Mouse (Mus musculus) intestine, embryonic 16.5 days (tissue): ENCODE measurements at regions not wholly inside any gene's neighbourhood (a gene's known extent, or its start where the extent isn't known, plus 50 kb on each side); places are given as distances from the start of the nearest gene placed in this dataset.

Experiments
- ATAC-seq: fragments of 200-750 bp; cut with Nextera tagmentation; 2 replicates; pipeline ENCODE4 v1.8.0; 2017; ENCODE audit warnings: moderate TSS enrichment, moderate library complexity
- H3K27ac ChIP-seq: fragments of 300-500 bp; sonication (generic); 2 replicates; pipeline ENCODE4 v1.5.1; 2014; ENCODE audit warnings: mild to moderate bottlenecking, low read length
- H3K27me3 ChIP-seq: fragments of 300-500 bp; sonication (generic); replicated peaks from 2 replicates; pipeline ENCODE4 v1.6.1; 2014; ENCODE audit warnings: low read length, control low read depth, mixed read lengths; ENCODE audit not compliant: control insufficient read depth, insufficient read depth
- H3K36me3 ChIP-seq: fragments of 300-500 bp; sonication (generic); 2 replicates; pipeline ENCODE4 v1.6.1; 2014; ENCODE audit warnings: low read length, control low read depth; ENCODE audit not compliant: control insufficient read depth, insufficient read depth
- H3K4me1 ChIP-seq: fragments of 300-500 bp; sonication (generic); 2 replicates; pipeline ENCODE4 v1.6.1; 2014; ENCODE audit warnings: low read length, control low read depth, mixed read lengths; ENCODE audit not compliant: control insufficient read depth, insufficient read depth
- H3K4me2 ChIP-seq: fragments of 300-500 bp; sonication (generic); 2 replicates; pipeline ENCODE4 v1.6.1; 2014; ENCODE audit warnings: low read depth, low read length, control low read depth
- H3K4me3 ChIP-seq: fragments of 300-500 bp; sonication (generic); 2 replicates; pipeline ENCODE4 v1.5.1; 2014; ENCODE audit warnings: mild to moderate bottlenecking, low read length
- H3K9ac ChIP-seq: fragments of 300-500 bp; sonication (generic); 2 replicates; pipeline ENCODE4 v1.6.1; 2014; ENCODE audit warnings: low read depth, low read length
- H3K9me3 ChIP-seq: fragments of 300-500 bp; sonication (generic); 2 replicates; pipeline ENCODE4 v1.6.1; 2016; ENCODE audit warnings: low read length, control low read depth; ENCODE audit not compliant: control insufficient read depth
- WGBS: fragments of 180-500 bp; shearing (Covaris S2); extraction: QIAGEN DNeasy Blood & Tissue Kit; methylation state at CpG from one replicate; pipeline ENCODE4 v1.1.7; 2014; 5-methylcytosine and 5-hydroxymethylcytosine counted together

DNA sequence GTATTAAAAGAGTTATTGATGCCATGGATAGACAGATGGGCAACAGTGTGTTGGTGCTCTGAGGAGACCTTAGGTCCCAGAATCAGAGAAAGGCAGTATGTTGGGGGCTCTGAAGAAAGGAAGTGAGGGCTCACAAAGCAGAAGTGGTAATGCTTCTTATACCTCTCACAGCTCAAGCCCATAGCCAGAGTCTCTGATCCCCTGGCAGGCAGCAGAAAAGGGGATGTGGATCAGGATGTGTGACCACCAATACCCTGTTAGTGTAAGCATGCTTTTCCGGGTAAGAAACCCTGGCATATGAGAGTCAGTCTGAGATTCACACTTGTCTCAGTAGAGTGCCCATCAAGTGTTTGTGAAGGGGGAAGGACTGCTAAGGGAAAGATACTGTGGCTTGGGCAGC is 54.8 kb upstream of the Usp27x start:
- no peak overlapping the region for H3K4me3 ChIP-seq
- H3K27ac ChIP-seq: no peak overlapping the region
- no peak overlapping the region for H3K9ac ChIP-seq
- no peaks in the 10 kb centered on the region for H3K36me3 ChIP-seq
- no peaks in the 10 kb centered on the region for H3K4me1 ChIP-seq
- ATAC-seq: no peak
- no peaks in the 10 kb centered on the region for H3K9me3 ChIP-seq
- no peaks in the 10 kb centered on the region for H3K27me3 ChIP-seq
- H3K4me2 ChIP-seq: no peak overlapping the region
- WGBS: 90% methylated on average over 1 of the region's 1 CpGs

DNA sequence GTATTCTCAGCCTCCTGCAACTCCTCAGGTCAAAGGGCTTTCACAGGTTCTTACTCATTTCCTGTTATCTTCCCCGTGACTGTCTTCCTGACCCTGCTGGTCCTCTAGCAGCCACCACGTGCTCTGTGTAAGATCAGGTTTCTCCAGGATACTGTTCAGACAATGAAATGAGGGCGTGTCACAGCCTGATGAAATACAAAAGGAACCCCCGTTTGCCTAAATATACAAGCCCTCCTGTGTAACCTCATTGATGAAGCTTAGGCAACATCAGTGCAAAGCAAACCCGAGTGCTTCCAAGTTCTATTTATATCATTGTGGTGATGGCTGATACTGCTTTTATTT is 53.9 kb upstream of the Usp27x start:
- peak; percentile 79 for ATAC-seq
- 15% methylated on average over 5 of the region's 5 CpGs for WGBS

DNA sequence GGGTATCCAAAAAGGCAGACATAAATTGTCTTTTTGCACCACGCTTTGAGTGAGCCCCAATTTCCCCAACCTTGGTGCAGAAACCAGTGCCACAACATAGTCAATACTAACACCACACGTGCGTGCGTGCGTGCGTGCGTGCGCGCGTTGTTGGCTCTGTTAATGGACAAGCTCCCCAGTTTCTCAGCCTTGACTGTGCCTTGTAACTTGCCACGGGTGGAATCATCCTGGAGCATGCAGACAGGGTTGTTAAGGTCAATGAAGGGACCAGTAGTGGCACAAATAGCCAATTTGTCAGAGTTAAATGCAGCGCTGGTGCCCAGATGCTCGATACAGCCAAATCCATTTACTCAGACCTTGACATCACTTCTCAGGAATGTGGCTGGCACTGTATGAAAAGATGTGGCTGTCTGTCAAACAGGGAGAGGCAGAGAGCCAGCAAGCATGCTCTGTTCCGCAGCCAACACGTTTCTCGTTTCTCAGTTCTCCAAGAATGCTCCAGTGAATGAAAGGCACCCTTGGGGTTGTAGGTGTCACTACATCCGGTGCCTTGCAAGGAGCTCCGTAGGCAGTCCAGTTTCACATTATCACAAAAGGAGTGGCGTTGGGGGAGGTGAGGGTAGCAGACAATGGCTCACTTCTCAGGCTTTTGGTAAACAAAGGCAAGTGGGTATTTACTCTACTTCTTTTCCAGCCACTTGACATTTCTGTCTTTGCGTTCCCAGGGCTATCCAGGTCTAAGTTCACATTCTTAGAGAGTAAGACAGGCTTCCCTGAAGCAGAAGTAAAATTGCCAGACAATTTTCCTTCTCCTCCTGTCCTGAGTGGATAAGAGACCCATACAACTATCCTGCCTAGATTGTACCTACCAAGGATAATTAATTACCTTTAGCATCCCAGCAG is 53.2 kb upstream of the Usp27x start:
- Histone ChIP-seq H3K36me3 (no peaks in the 10 kb centered on the region), H3K4me1 (no peaks in the 10 kb centered on the region), H3K9ac (no peak overlapping the region), H3K27me3 (no peaks in the 10 kb centered on the region), H3K4me2 (peak overlapping the region; percentile 25), H3K27ac (no peak overlapping the region), H3K4me3 (no peak overlapping the region), H3K9me3 (no peaks in the 10 kb centered on the region)
- ATAC-seq: peak; percentile 63
- WGBS: 44% methylated on average over 20 of the region's 20 CpGs

More for the DNA sequence above, 53.9 kb upstream of the Usp27x start:
- no peaks in the 10 kb centered on the region for H3K27me3 ChIP-seq
- H3K9me3 ChIP-seq: no peaks in the 10 kb centered on the region
- no peaks in the 10 kb centered on the region for H3K4me1 ChIP-seq
- no peak overlapping the region for H3K9ac ChIP-seq
- H3K36me3 ChIP-seq: no peaks in the 10 kb centered on the region
- H3K4me3 ChIP-seq: no peak overlapping the region
- H3K27ac ChIP-seq: no peak overlapping the region
- no peak overlapping the region for H3K4me2 ChIP-seq
